Mouse (Mus musculus): ENCODE data around the gene Sema4d. TPM values are rescaled to one million over a fixed set of nuclear protein-coding genes. Genes with fewer than 3 reads are reported as not detected.

Sema4d gene
- total RNA-seq, 1 experiment from 2014 or later = 134 TPM

DNA sequence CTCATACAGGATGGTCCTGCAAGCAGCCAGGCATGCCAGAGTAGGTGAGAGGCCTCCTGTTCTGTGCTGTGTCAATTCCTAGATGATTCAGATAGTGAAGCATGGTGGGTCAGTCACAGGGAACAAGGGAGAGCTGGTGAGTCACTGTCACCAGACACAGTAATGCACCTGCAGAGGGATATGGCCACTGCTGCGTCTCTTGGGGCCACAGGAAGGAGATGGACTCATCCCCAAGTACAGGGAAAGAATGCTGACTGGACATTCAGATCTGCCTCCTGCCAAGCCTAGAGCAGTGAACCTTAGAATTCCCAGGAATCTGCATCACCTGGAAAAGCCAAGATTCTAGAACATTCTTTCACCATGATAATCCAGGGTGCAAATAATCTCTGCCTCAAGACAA, 53.8 kb downstream of the Sema4d start:
- no peak for ATAC-seq (replicated peaks; ENCODE audit: insufficient number of reproducible peaks, low FRiP score, low TSS enrichment, poor library complexity, severe bottlenecking)

DNA sequence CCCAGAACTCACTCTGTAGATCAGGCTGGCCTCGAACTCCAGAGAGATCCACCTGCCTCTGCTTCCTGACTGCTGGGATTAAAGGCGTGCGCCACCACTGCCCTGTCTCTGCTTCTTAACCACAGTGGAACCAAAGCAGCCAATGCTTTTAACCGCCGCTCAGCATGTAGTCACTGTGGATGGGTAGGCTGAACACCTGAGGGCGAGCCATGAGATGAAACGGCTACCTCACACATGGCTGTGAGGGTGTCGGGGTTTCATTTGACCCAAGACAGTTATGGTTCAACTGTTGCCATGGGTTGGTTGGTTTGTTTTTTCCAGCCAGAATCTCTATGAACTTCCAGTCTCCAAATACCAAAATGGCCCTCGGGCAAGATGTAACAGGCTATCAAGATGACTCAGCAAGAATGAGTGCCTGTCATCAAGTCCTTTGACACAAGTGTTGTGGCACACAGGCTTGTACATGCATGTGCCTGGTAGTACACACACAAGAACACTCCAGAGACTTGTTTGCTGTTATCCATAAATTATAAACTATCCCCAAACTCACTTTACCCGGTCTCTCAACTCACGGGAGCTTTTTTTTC, 54.9 kb downstream of the Sema4d start:
- no peak for ATAC-seq (replicated peaks; ENCODE audit: insufficient number of reproducible peaks, low FRiP score, low TSS enrichment, poor library complexity, severe bottlenecking)

DNA sequence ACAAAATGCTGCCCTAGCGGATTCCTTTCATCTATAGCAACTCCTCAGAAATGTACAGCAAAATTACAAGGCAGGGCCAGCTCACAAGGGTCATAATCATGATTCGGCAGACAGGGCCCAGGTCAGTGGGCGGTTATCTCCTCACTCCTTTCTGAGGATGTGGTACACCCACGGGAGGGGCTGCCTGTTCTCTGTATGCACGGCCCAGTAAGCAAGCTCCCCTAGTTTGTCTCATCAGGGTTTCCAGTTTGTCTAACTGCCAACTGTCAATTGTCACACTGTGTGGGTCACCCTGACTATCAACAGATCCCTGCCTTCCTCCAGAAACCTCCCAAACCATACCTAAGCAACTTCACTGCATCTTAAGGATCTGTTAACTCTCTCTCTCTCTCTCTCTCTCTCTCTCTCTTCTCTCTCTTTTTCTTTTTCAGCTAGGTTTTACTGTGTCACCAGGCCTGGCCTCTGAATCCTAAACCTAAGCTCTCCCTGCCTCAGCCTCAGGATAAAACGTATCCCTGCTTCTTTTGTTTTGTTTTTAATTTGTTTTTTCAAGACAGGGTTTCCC, 55.5 kb downstream of the Sema4d start:
- 0 out of 2 replicates have a peak, but pooled peaks have one; percentile 5 for ATAC-seq (replicated peaks; ENCODE audit: insufficient number of reproducible peaks, low FRiP score, low TSS enrichment, poor library complexity, severe bottlenecking)

GRCm38 (mm10) chr13:51737033-51737948, 56.3 kb downstream of the Sema4d start:
- ATAC-seq (replicated peaks; ENCODE audit: insufficient number of reproducible peaks, low FRiP score, low TSS enrichment, poor library complexity, severe bottlenecking) = no peak

- ATAC-seq (replicated peaks; ENCODE audit: insufficient number of reproducible peaks, low FRiP score, low TSS enrichment, poor library complexity, severe bottlenecking) = peak; percentile 12; the same call in 1 of the 2 replicates
Measured at GRCm38 (mm10) chr13:51736007-51736911, 57.3 kb downstream of the Sema4d start.

DNA sequence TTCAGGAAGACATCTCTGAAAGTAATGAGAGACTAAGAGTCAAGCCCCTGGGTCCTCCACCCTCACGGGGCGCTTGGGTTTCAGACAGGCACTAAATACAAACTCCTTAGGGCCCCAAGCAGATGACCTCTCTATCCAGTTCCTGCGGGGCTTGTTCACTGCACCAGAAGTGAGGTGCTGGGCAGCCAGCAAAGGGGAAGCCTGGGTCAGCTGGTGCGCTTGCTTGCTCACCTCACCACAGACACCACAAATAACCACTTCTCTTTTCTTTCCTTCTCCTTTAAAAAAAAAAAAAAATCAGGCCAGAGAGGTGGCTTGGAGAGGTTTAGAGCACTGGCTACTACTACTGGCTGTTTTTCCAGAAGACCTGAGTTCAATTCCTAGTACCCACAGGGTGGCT, 59.0 kb downstream of the Sema4d start:
- ATAC-seq (replicated peaks; ENCODE audit: insufficient number of reproducible peaks, low FRiP score, low TSS enrichment, poor library complexity, severe bottlenecking) = peak; percentile 77

DNA sequence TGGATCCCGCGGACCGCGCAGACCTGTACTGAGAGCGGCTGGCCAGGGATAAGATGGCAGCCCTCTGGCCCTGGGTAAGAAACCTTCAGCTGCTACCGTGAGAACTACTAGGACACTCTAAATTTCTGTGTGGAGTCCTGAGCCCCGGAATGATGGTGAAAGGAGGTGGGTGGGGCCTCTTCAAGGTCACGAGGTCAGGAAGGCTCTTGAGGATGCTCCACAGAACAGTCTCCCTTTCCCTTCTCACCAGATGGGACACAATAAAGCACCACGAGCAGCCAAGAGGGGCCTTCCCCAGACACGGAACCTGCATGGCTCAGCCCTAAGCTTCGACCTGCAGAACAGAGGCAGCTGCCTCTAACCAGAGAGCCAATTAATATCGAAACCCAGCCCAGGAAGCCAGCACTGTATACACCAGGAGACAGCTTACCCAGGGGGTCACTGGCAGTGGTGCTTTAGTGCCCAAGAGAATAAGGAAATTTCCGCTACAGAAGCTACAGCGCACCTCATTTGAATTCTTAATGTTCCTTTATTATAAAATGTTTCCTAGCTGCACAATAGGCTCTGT, 61.4 kb downstream of the Sema4d start:
- no peak for ATAC-seq (replicated peaks; ENCODE audit: insufficient number of reproducible peaks, low FRiP score, low TSS enrichment, poor library complexity, severe bottlenecking)

DNA sequence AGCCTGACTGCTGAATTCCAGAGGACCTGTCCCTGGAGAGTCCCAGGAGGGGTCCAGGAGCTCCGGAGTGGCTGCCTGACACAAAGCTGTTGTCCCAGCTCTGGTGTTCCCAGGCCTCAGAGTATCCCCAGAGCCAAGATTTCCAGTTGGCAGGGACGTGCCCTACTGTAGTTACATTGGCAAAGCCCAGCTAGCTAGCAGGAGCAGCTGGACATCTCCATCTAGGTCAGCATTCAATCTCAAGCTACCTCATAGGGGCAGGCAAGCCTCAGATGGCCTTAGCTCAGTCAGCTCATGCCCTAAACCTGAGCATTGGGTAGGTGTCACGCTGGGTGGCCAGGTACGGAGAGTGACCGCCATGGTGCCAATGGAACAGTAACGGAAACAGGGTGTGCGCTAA, 62.1 kb downstream of the Sema4d start:
- ATAC-seq (replicated peaks; ENCODE audit: insufficient number of reproducible peaks, low FRiP score, low TSS enrichment, poor library complexity, severe bottlenecking) = no peak

- ATAC-seq (replicated peaks; ENCODE audit: insufficient number of reproducible peaks, low FRiP score, low TSS enrichment, poor library complexity, severe bottlenecking) = no peak
Measured at GRCm38 (mm10) chr13:51729887-51730361, 63.6 kb downstream of the Sema4d start.

GRCm38 (mm10) chr13:51727364-51727763, 66.2 kb downstream of the Sema4d start:
- no peak for ATAC-seq (replicated peaks; ENCODE audit: insufficient number of reproducible peaks, low FRiP score, low TSS enrichment, poor library complexity, severe bottlenecking)

DNA sequence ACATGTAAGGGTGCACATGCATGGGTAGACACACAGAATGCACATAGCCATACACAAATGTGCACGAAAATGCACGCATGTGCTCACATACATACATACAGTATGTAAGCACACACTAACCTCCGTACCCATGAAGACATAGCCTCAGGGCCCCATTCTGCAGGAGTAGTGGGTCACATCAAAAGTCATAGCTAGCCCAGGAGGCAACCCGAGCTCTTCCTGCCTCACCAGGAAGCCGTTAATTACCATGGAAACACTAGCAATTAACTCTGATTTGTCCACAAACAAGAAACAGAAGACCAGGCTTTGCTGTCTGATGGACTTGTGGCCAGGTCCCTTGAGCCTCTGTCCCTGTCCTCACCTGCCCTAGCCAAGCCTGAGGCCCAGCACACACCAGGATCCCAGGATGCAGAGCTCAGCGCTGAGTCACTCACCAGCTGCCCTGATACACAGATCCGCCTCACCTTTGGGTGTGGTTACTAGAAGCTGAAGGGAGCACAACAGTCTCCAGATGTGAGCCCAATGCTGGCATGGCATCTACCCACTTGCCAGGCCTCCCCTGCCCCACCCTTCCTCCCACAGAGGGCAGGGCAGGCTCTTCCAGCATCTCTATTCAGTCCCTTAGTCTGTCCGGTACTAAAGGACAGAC, 67.5 kb downstream of the Sema4d start:
- no peak for ATAC-seq (replicated peaks; ENCODE audit: insufficient number of reproducible peaks, low FRiP score, low TSS enrichment, poor library complexity, severe bottlenecking)

- no peak for ATAC-seq (replicated peaks; ENCODE audit: insufficient number of reproducible peaks, low FRiP score, low TSS enrichment, poor library complexity, severe bottlenecking)
Measured at GRCm38 (mm10) chr13:51725446-51725845, 68.1 kb downstream of the Sema4d start.

GRCm38 (mm10) chr13:51724566-51724965, 69.0 kb downstream of the Sema4d start:
- no peak for ATAC-seq (replicated peaks; ENCODE audit: insufficient number of reproducible peaks, low FRiP score, low TSS enrichment, poor library complexity, severe bottlenecking)

- no peak for ATAC-seq (replicated peaks; ENCODE audit: insufficient number of reproducible peaks, low FRiP score, low TSS enrichment, poor library complexity, severe bottlenecking)
Measured at GRCm38 (mm10) chr13:51723114-51723513, 70.4 kb downstream of the Sema4d start.

DNA sequence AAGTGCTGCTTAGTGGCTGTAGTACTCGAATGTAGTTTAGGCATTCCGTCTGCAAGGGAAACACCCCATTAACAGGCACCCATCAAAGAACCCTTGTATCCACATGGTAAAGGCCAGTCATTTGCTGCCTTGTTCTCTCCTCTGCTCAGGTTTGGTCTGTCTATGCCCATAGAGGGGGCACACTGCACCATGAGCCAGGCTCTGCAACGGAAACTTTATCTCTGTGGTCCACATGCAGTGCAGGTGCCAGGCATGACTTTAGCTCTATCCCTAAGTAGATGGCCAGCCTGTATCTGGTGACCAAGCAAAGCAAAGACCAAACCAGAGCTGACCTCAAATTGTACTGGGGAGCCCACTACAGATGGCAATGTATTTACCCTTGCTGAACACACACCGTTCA, 73.0 kb downstream of the Sema4d start:
- no peak for ATAC-seq (replicated peaks; ENCODE audit: insufficient number of reproducible peaks, low FRiP score, low TSS enrichment, poor library complexity, severe bottlenecking)

DNA sequence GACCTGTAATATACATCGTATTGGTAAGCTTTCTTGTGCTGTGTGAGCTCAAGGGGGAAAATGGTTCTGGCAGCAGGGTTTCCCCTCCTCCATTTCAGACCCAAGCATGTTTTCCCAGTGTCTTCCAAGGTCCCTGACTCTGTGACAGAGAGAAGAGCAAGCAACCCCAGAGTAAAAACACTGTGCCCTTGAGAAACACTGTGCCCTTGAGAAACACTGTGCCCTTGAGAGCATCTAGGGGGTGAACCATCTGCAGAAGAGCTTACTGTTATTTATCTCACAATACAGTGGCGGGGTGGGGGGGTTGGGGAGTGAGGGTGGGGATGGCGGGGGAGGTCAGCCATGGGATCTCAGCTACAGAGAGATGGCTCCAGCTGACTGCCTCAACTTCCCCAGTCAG, 74.3 kb downstream of the Sema4d start:
- no peak for ATAC-seq (replicated peaks; ENCODE audit: insufficient number of reproducible peaks, low FRiP score, low TSS enrichment, poor library complexity, severe bottlenecking)

DNA sequence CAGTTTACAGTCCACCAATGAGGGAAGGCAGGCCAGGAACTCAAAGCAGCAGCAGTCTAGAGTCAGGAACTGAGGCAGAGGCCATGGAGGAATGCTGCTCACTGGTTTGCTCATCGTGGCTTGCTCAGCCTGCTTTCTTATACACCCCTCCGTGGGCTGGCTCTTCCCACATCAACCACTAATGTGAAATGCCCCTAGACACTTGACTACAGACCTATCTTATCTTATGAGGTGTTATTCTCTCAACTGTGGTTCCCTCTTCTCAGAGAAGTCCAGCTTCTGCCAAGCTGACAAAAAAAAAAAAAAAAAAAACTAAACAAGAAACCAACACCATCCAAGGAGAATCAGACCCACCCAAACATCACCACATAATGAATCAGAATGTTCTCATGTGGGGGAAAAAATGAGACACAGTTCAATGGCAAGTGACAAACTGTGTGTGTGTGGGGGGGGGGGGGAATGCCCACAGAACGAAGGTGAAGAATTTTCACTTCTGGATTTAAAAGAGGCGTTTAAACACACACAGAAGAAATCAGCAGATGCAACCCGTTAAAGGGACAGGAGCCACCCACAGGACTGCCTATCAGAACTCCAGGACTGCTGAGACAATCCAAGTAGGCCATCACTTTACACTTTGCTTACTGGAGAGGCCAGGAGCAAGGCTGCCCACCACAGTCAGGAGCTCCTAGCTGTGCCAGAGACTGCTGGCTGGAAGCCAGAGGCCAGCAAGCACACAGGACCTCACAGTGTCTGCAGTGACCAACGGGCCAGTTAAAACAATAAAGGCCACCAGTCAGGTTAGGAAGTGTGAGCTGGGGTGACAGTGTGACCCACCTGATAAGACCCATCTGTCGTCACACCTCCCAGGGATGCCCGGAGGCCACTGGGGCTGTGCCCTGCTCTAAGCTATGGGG, 76.9 kb downstream of the Sema4d start:
- 0 out of 2 replicates have a peak, but pooled peaks have one; percentile 45 for ATAC-seq (replicated peaks; ENCODE audit: insufficient number of reproducible peaks, low FRiP score, low TSS enrichment, poor library complexity, severe bottlenecking)
